Mouse (Mus musculus) cerebellum, adult 11-12 months (tissue): ENCODE measurements around the gene Acvr1b.

Source experiments
- DNase-seq: peaks from one replicate; pipeline ENCODE4 v3.0.0; 2022

Acvr1b gene

GRCm38 (mm10) chr15:101253886-101254795, 80.3 kb downstream of the Acvr1b start, which contains the start of gene Nr4a1:
Gene Nr4a1 (plus strand): TSS chr15:101254269.
- peak; percentile 86 for DNase-seq

DNA sequence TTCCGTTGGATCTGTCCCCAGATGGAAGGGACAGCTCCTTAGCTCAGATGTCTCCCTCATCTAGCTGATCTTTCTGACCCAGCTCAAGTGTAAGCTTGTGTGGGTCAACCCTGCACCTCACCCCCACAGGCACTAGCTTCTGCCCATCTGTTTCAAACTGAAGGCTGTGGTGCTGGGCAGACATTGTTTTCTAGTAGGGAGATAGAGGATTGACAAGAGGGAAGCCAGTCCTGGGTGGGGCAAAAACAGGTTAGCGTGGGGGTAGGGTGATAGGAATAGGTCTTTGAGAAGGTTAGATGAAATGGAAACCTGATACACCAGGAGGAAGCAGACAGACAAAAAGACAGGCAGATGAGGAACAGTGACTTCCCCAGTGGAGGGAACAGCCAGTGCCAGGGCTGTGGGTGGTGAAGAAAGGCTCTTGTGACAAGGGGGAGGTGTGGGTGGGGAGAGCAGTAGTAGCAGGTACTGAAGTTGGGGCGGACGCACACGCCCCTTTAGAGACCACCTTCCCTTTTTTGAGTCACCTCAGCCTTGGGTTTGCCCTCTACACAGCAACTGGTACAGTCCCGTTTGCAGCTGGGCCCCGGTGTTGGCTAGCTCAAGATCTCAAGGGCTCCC, 82.1 kb downstream of the Acvr1b start:
- DNase-seq, result no peak

- no peak for DNase-seq
Observed at GRCm38 (mm10) chr15:101256463-101257206, 82.8 kb downstream of the Acvr1b start.

GRCm38 (mm10) chr15:101258420-101258819, 84.6 kb downstream of the Acvr1b start:
- DNase-seq, result no peak

GRCm38 (mm10) chr15:101259922-101260321, 86.1 kb downstream of the Acvr1b start:
- no peak for DNase-seq

DNA sequence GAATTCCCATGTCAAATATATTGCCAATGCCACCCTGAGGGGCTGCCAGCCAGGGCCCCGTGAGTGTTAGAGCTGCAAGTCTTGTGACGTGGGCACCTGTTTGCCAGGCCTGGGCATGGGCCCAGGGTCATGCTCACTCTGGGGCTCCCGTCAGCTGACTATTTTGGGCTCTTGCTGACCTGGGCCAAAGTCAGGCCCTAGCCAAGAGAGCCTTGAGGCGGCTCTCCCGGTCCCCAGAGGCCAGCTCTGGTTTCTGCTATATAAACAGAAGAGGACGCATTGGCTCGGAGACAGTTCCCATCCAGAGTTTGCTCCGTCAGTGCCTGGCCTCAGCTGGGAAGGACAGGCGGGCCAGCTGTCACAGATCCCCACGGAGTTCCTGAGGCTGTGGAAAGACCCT, 86.5 kb downstream of the Acvr1b start:
- DNase-seq, result no peak

- DNase-seq, result no peak
Observed at GRCm38 (mm10) chr15:101260874-101261622, 87.2 kb downstream of the Acvr1b start.

DNA sequence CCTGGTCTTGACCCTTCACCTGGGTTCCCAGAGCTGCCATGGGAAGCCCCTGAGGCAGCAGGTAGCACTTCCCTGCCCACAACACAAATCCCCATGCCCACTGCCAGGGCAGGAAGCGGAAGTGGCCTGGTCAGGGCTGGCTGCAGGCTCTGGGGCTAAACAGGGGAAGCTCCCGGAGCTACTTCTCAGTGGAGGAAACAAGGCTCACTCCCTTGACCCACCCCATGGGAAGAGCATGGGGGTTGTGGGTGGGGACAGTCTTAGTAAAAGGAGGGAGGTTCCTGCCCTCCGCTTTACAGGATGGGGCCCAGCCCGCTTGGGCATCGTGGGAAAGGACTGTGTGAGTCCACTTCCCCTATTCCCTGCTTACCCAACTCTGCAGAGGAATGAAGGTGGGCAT, 88.6 kb downstream of the Acvr1b start:
- no peak for DNase-seq
